Mouse (Mus musculus) neural tube, embryonic 11.5 days (tissue): ENCODE measurements around the gene Bsn. TPM values are rescaled to one million over a fixed set of nuclear protein-coding genes. Genes with fewer than 3 reads are reported as not detected.

Experiments used
- ATAC-seq: fragments of 200-750 bp; cut with Nextera tagmentation; 2 replicates; pipeline ENCODE4 v1.8.0; 2017; ENCODE audit warnings: moderate number of reproducible peaks, mild to moderate bottlenecking, moderate TSS enrichment, moderate library complexity; ENCODE audit not compliant: insufficient read depth, low FRiP score, low TSS enrichment
- DNase-seq: peaks from one replicate; pipeline ENCODE4 v3.0.0-alpha.2; 2015; ENCODE audit warnings: low spot score
- H3K27ac ChIP-seq: fragments of 300-500 bp; sonication (generic); 2 replicates; pipeline ENCODE4 v1.5.1; 2014; ENCODE audit warnings: low read depth, mild to moderate bottlenecking, low read length
- H3K27me3 ChIP-seq: fragments of 300-500 bp; sonication (generic); 2 replicates; pipeline ENCODE4 v1.6.1; 2014; ENCODE audit warnings: mild to moderate bottlenecking, low read length, mixed read lengths; ENCODE audit not compliant: control insufficient read depth, insufficient read depth
- H3K36me3 ChIP-seq: fragments of 300-500 bp; sonication (generic); 2 replicates; pipeline ENCODE4 v1.6.1; 2014; ENCODE audit warnings: mild to moderate bottlenecking, low read length, moderate library complexity, mixed read lengths; ENCODE audit not compliant: control insufficient read depth, insufficient read depth
- H3K4me1 ChIP-seq: fragments of 300-500 bp; sonication (generic); 2 replicates; pipeline ENCODE4 v1.6.1; 2014; ENCODE audit warnings: low read length, mixed read lengths; ENCODE audit not compliant: control insufficient read depth, insufficient read depth
- H3K4me2 ChIP-seq: fragments of 300-500 bp; sonication (generic); 2 replicates; pipeline ENCODE4 v1.6.1; 2014; ENCODE audit warnings: low read depth, mild to moderate bottlenecking, moderate library complexity
- H3K4me3 ChIP-seq: fragments of 300-500 bp; sonication (generic); 2 replicates; pipeline ENCODE4 v1.5.1; 2014; ENCODE audit warnings: low read depth, low read length
- H3K9ac ChIP-seq: fragments of 300-500 bp; sonication (generic); 2 replicates; pipeline ENCODE4 v1.6.1; 2014; ENCODE audit warnings: mild to moderate bottlenecking, low read length
- H3K9me3 ChIP-seq: fragments of 300-500 bp; sonication (generic); 2 replicates; pipeline ENCODE4 v1.6.1; 2016; ENCODE audit warnings: low read length; ENCODE audit not compliant: control insufficient read depth
- WGBS: fragments of 180-500 bp; shearing (Covaris S2); extraction: QIAGEN DNeasy Blood & Tissue Kit; methylation state at CpG from one replicate; pipeline ENCODE4 v1.1.7; 2014; 5-methylcytosine and 5-hydroxymethylcytosine counted together
- polyA plus RNA-seq: library from polyadenylated mRNA; unstranded; fragments of >200 nt; fragmentation: Nextera tagmentation; extraction: Ambion mirVana; gene quantifications from 2 replicates; pipeline ENCODE4 v1.2.1, GENCODE M21; 2014

Bsn gene
- polyA plus RNA-seq, 1 experiment from 2014 or later: 4.3 TPM

- Histone ChIP-seq H3K4me2 (no peak overlapping the region), H3K27ac (no peak overlapping the region), H3K9me3 (no peaks in the 10 kb centered on the region), H3K9ac (no peak overlapping the region), H3K4me1 (0 out of 2 replicates have a peak, but pooled peaks cover 3% of the 10 kb centered on the region), H3K27me3 (no peaks in the 10 kb centered on the region), H3K4me3 (no peak overlapping the region), H3K36me3 (no peaks in the 10 kb centered on the region)
- WGBS: 92% methylated on average over 12 of the region's 12 CpGs
- ATAC-seq (no peak), DNase-seq (no peak)
These were observed 36.4 kb downstream of the Bsn start for GRCm38 (mm10) chr9:108153516-108154448.

GRCm38 (mm10) chr9:108150486-108150885, 39.7 kb downstream of the Bsn start:
- Histone ChIP-seq H3K4me3 (no peak overlapping the region), H3K27me3 (no peaks in the 10 kb centered on the region), H3K4me1 (0 out of 2 replicates have a peak, but pooled peaks cover 3% of the 10 kb centered on the region), H3K4me2 (no peak overlapping the region), H3K27ac (no peak overlapping the region), H3K9ac (no peak overlapping the region), H3K9me3 (no peaks in the 10 kb centered on the region), H3K36me3 (no peaks in the 10 kb centered on the region)
- DNase-seq: no peak
- 77% methylated on average over 1 of the region's 1 CpGs for WGBS
- no peak for ATAC-seq

- no peak overlapping the region for H3K4me2 ChIP-seq
- H3K27ac ChIP-seq: no peak overlapping the region
- no peaks in the 10 kb centered on the region for H3K36me3 ChIP-seq
- no peak for DNase-seq
- no peaks in the 10 kb centered on the region for H3K27me3 ChIP-seq
- no peaks in the 10 kb centered on the region for H3K9me3 ChIP-seq
- WGBS: 33% methylated on average over 4 of the region's 4 CpGs
- H3K9ac ChIP-seq: no peak overlapping the region
- 0 out of 2 replicates have a peak, but pooled peaks cover 3% of the 10 kb centered on the region for H3K4me1 ChIP-seq
- no peak overlapping the region for H3K4me3 ChIP-seq
- no peak for ATAC-seq
These were observed 40.4 kb downstream of the Bsn start for GRCm38 (mm10) chr9:108149817-108150216.

- Histone ChIP-seq H3K36me3 (no peaks in the 10 kb centered on the region), H3K4me3 (no peak overlapping the region), H3K27ac (no peak overlapping the region), H3K27me3 (no peaks in the 10 kb centered on the region), H3K4me2 (no peak overlapping the region), H3K9me3 (no peaks in the 10 kb centered on the region), H3K4me1 (0 out of 2 replicates have a peak, but pooled peaks cover 3% of the 10 kb centered on the region), H3K9ac (no peak overlapping the region)
- no peak for DNase-seq
- WGBS: 80% methylated on average over 5 of the region's 5 CpGs
- ATAC-seq: no peak
These were observed 42.6 kb downstream of the Bsn start for GRCm38 (mm10) chr9:108147606-108148005.

- DNase-seq: no peak
- no peaks in the 10 kb centered on the region for H3K36me3 ChIP-seq
- no peaks in the 10 kb centered on the region for H3K9me3 ChIP-seq
- no peak overlapping the region for H3K4me2 ChIP-seq
- 79% methylated on average over 4 of the region's 4 CpGs for WGBS
- no peak overlapping the region for H3K4me3 ChIP-seq
- ATAC-seq: no peak
- H3K9ac ChIP-seq: no peak overlapping the region
- H3K27ac ChIP-seq: no peak overlapping the region
- H3K4me1 ChIP-seq: 0 out of 2 replicates have a peak, but pooled peaks cover 3% of the 10 kb centered on the region
- no peaks in the 10 kb centered on the region for H3K27me3 ChIP-seq
These were observed 43.7 kb downstream of the Bsn start for GRCm38 (mm10) chr9:108146451-108146850.

- DNase-seq: no peak
- H3K9me3 ChIP-seq: no peaks in the 10 kb centered on the region
These were observed 44.4 kb downstream of the Bsn start for GRCm38 (mm10) chr9:108145740-108146139.

GRCm38 (mm10) chr9:108144371-108145270, 45.6 kb downstream of the Bsn start:
- H3K36me3 ChIP-seq: no peaks in the 10 kb centered on the region
- H3K9me3 ChIP-seq: no peaks in the 10 kb centered on the region
- H3K4me2 ChIP-seq: no peak overlapping the region
- no peak for ATAC-seq
- no peak for DNase-seq
- no peak overlapping the region for H3K4me3 ChIP-seq
- no peaks in the 10 kb centered on the region for H3K27me3 ChIP-seq
- H3K9ac ChIP-seq: no peak overlapping the region
- H3K27ac ChIP-seq: no peak overlapping the region
- H3K4me1 ChIP-seq: no peaks in the 10 kb centered on the region
- WGBS: 81% methylated on average over 17 of the region's 17 CpGs

More at GRCm38 (mm10) chr9:108145740-108146139, 44.4 kb downstream of the Bsn start:
- Histone ChIP-seq H3K4me3 (no peak overlapping the region), H3K36me3 (no peaks in the 10 kb centered on the region), H3K27me3 (no peaks in the 10 kb centered on the region), H3K4me1 (0 out of 2 replicates have a peak, but pooled peaks cover 3% of the 10 kb centered on the region), H3K27ac (no peak overlapping the region), H3K9ac (no peak overlapping the region), H3K4me2 (no peak overlapping the region)
- ATAC-seq: no peak
- WGBS: 71% methylated on average over 6 of the region's 6 CpGs

- H3K9me3 ChIP-seq: no peaks in the 10 kb centered on the region
- no peak overlapping the region for H3K4me3 ChIP-seq
- WGBS: 92% methylated on average over 2 of the region's 2 CpGs
- ATAC-seq: no peak
- H3K4me1 ChIP-seq: no peaks in the 10 kb centered on the region
- no peak for DNase-seq
- H3K27me3 ChIP-seq: no peaks in the 10 kb centered on the region
- H3K36me3 ChIP-seq: no peaks in the 10 kb centered on the region; the same call in 1 of the 2 replicates
- H3K4me2 ChIP-seq: no peak overlapping the region
- no peak overlapping the region for H3K9ac ChIP-seq
- H3K27ac ChIP-seq: no peak overlapping the region
These were observed 46.7 kb downstream of the Bsn start for GRCm38 (mm10) chr9:108143470-108143869.
